Mouse (Mus musculus) left cerebral cortex, adult 8-10 months (tissue): ENCODE results near the gene Mrps18a. TPM values are rescaled to one million over a fixed set of nuclear protein-coding genes. Genes with fewer than 3 reads are reported as not detected.

Experiments
- DNase-seq, 2 experiments: peaks; one replicate each; pipeline ENCODE4 v3.0.0; 2022; ENCODE audit warnings: low spot score in 2 of 2
- total RNA-seq, 4 experiments: library from RNA; stranded (reverse); gene quantifications; 2 replicates each; pipeline ENCODE4 v1.2.4; 2022

Gene Mrps18a
- total RNA-seq, 4 experiments from 2014 or later: 85.2 to 92.1 (median 89.0) TPM

- DNase-seq: peak; percentile 45 to 74
These were observed 33.0 kb downstream of the Mrps18a start, which contains the start of gene Rsph9 for GRCm38 (mm10) chr17:46143578-46144423. TSS of gene Rsph9 (minus strand) at chr17:46144216.

GRCm38 (mm10) chr17:46152847-46153782, 42.3 kb downstream of the Mrps18a start, which contains the start of gene Mad2l1bp:
TSS of gene Mad2l1bp (minus strand) at chr17:46153553.
- DNase-seq: peak; percentile 59 to 86

- DNase-seq: no peak
These were observed 43.5 kb downstream of the Mrps18a start for GRCm38 (mm10) chr17:46154336-46154735.

GRCm38 (mm10) chr17:46156680-46157079, 45.9 kb downstream of the Mrps18a start:
- DNase-seq: no peak

GRCm38 (mm10) chr17:46157131-46157530, 46.3 kb downstream of the Mrps18a start:
- DNase-seq: no peak

- no peak for DNase-seq
These were observed 48.5 kb downstream of the Mrps18a start for GRCm38 (mm10) chr17:46159236-46159635.

GRCm38 (mm10) chr17:46160090-46160662, 49.4 kb downstream of the Mrps18a start:
- peak; percentile 68 to 84 for DNase-seq

GRCm38 (mm10) chr17:46160686-46161085, 49.9 kb downstream of the Mrps18a start, which contains the start of gene Gtpbp2:
TSS of gene Gtpbp2 (plus strand) at chr17:46161032.
- peak; percentile 88 to 99 for DNase-seq

GRCm38 (mm10) chr17:46161179-46161578, 50.4 kb downstream of the Mrps18a start:
- peak in 1 of 2 experiments; percentile 39 for DNase-seq

GRCm38 (mm10) chr17:46161710-46162109, 50.9 kb downstream of the Mrps18a start:
- DNase-seq: no peak

- no peak for DNase-seq
These were observed 51.8 kb downstream of the Mrps18a start for GRCm38 (mm10) chr17:46162551-46162950.

GRCm38 (mm10) chr17:46162951-46163421, 52.2 kb downstream of the Mrps18a start:
- DNase-seq: no peak

GRCm38 (mm10) chr17:46164301-46164700, 53.5 kb downstream of the Mrps18a start:
- DNase-seq: no peak

GRCm38 (mm10) chr17:46164791-46165190, 54.0 kb downstream of the Mrps18a start:
- DNase-seq: no peak

- no peak for DNase-seq
These were observed 54.7 kb downstream of the Mrps18a start for GRCm38 (mm10) chr17:46165460-46165859.

- DNase-seq: no peak
These were observed 55.5 kb downstream of the Mrps18a start for GRCm38 (mm10) chr17:46166270-46166669.

- no peak for DNase-seq
These were observed 56.2 kb downstream of the Mrps18a start for GRCm38 (mm10) chr17:46167014-46167413.

GRCm38 (mm10) chr17:46168318-46168717, 57.5 kb downstream of the Mrps18a start:
- no peak for DNase-seq

GRCm38 (mm10) chr17:46168768-46169167, 58.0 kb downstream of the Mrps18a start:
- DNase-seq: no peak

- no peak for DNase-seq
These were observed 59.8 kb downstream of the Mrps18a start for GRCm38 (mm10) chr17:46170538-46170937.
